Mouse (Mus musculus) R1 (cell line): ENCODE measurements around the gene Ccr7.

Source experiments
- DNase-seq: peaks from one replicate; pipeline ENCODE4 v3.0.0-alpha.2; 2018; ENCODE audit warnings: low read depth, low spot score

Ccr7 gene

GRCm38 (mm10) chr11:99117907-99118306 lies 37.0 kb downstream of the Ccr7 start:
- DNase-seq: no peak

- no peak for DNase-seq
Measured at GRCm38 (mm10) chr11:99115940-99116339, 38.9 kb downstream of the Ccr7 start.

GRCm38 (mm10) chr11:99113111-99113510 lies 41.8 kb downstream of the Ccr7 start:
- DNase-seq: no peak

- no peak for DNase-seq
Measured at GRCm38 (mm10) chr11:99112700-99113099, 42.2 kb downstream of the Ccr7 start.

GRCm38 (mm10) chr11:99111631-99112030 lies 43.2 kb downstream of the Ccr7 start:
- no peak for DNase-seq

GRCm38 (mm10) chr11:99111155-99111554 lies 43.7 kb downstream of the Ccr7 start:
- DNase-seq: no peak

GRCm38 (mm10) chr11:99110370-99111110 lies 44.3 kb downstream of the Ccr7 start:
- peak; percentile 74 for DNase-seq

- DNase-seq: no peak
Measured at GRCm38 (mm10) chr11:99108296-99108695, 46.6 kb downstream of the Ccr7 start.

- no peak for DNase-seq
Measured at GRCm38 (mm10) chr11:99105981-99106726, 48.7 kb downstream of the Ccr7 start.

GRCm38 (mm10) chr11:99104609-99105410 lies 50.1 kb downstream of the Ccr7 start:
- no peak for DNase-seq

- DNase-seq: no peak
Measured at GRCm38 (mm10) chr11:99102575-99103270, 52.2 kb downstream of the Ccr7 start.

GRCm38 (mm10) chr11:99101693-99102092 lies 53.2 kb downstream of the Ccr7 start:
- DNase-seq: peak; percentile 52

- DNase-seq: no peak
Measured at GRCm38 (mm10) chr11:99100215-99100614, 54.7 kb downstream of the Ccr7 start.

- DNase-seq: no peak
Measured at GRCm38 (mm10) chr11:99099516-99099915, 55.4 kb downstream of the Ccr7 start.

- no peak for DNase-seq
Measured at GRCm38 (mm10) chr11:99098924-99099323, 56.0 kb downstream of the Ccr7 start.

GRCm38 (mm10) chr11:99096996-99097774 lies 57.7 kb downstream of the Ccr7 start:
- DNase-seq: no peak

GRCm38 (mm10) chr11:99096417-99096816 lies 58.5 kb downstream of the Ccr7 start:
- DNase-seq: no peak

- DNase-seq: no peak
Measured at GRCm38 (mm10) chr11:99095759-99096158, 59.1 kb downstream of the Ccr7 start.

- peak; percentile 80 for DNase-seq
Measured at GRCm38 (mm10) chr11:99094911-99095676, 59.8 kb downstream of the Ccr7 start.
